Mouse (Mus musculus): ENCODE measurements around the gene Cdca7l. TPM values are rescaled to one million over a fixed set of nuclear protein-coding genes. Genes with fewer than 3 reads are reported as not detected.

Cdca7l gene
- total RNA-seq, 2 experiments from 2014 or later: 1.0 to 1.4 TPM

DNA sequence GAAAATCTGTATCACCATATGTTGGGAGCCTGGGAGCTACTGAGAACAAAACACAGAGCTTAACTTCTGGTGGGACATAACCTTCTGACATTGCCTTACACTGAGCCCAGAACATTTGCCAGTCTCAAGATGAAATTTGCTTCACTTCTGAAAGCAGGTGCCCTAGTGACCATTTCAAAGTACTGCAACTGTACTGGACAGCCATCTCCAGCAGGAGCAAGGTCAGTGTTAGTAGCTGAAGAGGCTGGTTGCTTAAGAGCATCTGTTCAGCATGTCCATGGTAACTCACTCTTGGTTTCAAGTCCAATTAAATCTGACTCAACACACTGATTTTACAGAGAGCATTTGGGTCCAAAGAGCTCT is 16.8 kb downstream of the Cdca7l start:
- Histone ChIP-seq H3K27ac (no peak overlapping the region), H3K4me3 (no peak overlapping the region)
- no peak for DNase-seq (ENCODE audit: low spot score in 2 of 2)
- peak; percentile 65 for TF ChIP-seq CTCF (conservative IDR thresholded peaks at IDR 0.05)

GRCm38 (mm10) chr12:117821394-117821793 is 17.3 kb downstream of the Cdca7l start:
- Histone ChIP-seq H3K27ac (no peak overlapping the region), H3K4me3 (no peak overlapping the region)
- TF ChIP-seq CTCF (conservative IDR thresholded peaks at IDR 0.05): no peak
- DNase-seq (ENCODE audit: low spot score in 2 of 2): no peak

GRCm38 (mm10) chr12:117828350-117828749 is 24.3 kb downstream of the Cdca7l start:
- DNase-seq (ENCODE audit: low spot score in 2 of 2): no peak
- Histone ChIP-seq H3K27ac (no peak overlapping the region), H3K4me3 (no peak overlapping the region)
- TF ChIP-seq CTCF (conservative IDR thresholded peaks at IDR 0.05): no peak

DNA sequence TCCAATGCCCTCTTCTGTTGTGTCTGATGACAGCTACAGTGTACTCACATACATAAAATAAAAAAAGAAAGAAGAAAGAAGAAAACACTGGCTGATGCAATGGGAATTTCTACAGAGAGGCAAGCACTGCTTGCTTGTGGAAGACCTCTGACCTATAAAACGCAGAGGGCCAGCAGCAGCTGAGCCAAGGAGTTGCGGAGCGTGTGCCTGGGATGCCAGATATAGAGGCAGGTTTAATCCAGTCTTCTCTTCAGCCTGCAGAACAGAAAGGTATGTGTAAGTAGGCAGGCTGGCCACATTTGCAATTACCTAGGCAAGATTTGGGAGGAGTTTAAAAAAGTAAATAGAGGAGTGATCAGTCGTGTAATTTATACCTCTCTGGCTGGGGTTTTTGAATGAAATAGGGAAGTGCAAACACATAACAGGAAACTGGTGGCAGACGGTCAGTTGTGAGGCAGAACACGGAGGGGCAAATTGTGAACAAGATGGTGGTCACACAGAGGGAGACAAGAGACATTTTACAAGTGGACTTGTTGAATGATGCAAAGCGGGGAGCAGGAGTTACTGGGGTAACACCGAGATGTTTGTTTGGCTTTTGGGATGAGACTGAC is 27.4 kb downstream of the Cdca7l start:
- DNase-seq (ENCODE audit: low spot score in 2 of 2): no peak
- no peak for TF ChIP-seq CTCF (conservative IDR thresholded peaks at IDR 0.05)
- no peak overlapping the region for H3K4me3 ChIP-seq
- H3K27ac ChIP-seq: no peak overlapping the region

DNA sequence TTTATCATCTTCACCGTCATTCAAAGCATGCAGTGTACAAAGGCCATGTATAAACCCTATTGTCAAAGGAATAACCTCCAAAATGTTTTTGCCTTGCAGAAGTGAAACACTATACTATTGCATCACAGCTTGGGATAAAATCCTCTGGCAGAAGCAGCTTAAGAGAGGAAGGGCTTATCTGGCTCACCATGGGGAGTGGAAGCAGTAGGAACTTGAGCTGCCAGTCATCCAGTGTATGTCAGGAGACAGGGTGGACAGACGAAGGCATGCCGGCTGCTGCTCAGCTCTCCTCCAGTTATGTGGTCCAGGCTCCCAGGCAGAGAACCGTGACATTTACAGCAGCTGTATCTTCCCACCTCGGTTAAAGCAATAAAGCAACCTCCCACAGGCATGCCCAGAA is 28.1 kb downstream of the Cdca7l start:
- no peak for DNase-seq (ENCODE audit: low spot score in 2 of 2)
- no peak for TF ChIP-seq CTCF (conservative IDR thresholded peaks at IDR 0.05)
- Histone ChIP-seq H3K27ac (no peak overlapping the region), H3K4me3 (no peak overlapping the region)

DNA sequence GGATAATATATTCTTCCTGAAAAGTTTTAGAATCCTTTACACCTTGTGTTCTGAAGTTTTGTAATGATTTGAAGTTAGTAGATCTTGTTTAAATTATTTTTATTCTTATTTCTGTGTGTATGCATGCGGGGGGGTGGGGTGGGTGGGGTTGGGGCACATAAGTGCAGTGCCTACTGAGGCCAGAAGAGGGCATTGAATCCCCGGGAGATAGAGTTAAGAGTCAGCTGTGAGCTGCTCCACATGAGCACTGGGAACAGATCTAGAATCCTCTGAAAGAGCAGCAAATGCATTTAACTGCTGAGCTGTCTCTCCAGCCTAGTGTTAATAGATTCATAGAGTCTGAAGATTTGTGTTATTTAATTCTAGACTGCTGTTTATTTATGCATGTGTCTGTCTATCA is 30.6 kb downstream of the Cdca7l start:
- no peak overlapping the region for H3K27ac ChIP-seq
- no peak overlapping the region for H3K4me3 ChIP-seq
- no peak for DNase-seq (ENCODE audit: low spot score in 2 of 2)
- peak; percentile 26 for TF ChIP-seq CTCF (conservative IDR thresholded peaks at IDR 0.05)

DNA sequence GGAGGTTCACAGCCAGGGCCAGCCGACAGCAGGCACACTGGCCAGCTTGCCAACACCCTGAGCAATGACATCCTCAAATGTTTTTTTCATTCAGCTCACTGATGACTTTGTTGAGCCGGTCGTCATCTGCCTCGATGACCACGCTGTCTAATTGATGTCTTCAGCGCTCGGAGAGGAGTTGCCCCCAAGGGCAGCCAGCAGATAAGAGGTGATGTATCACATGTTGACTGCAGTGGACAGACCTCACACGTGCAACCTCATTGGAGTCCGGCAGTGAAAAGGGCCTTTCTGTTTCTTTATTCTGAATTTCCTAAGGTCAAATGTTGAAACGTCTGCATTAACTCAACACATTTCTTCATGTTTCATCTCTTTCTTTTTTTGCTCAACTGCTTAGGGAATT is 31.3 kb downstream of the Cdca7l start:
- TF ChIP-seq CTCF (conservative IDR thresholded peaks at IDR 0.05): no peak
- H3K27ac ChIP-seq: no peak overlapping the region
- no peak for DNase-seq (ENCODE audit: low spot score in 2 of 2)
- no peak overlapping the region for H3K4me3 ChIP-seq

DNA sequence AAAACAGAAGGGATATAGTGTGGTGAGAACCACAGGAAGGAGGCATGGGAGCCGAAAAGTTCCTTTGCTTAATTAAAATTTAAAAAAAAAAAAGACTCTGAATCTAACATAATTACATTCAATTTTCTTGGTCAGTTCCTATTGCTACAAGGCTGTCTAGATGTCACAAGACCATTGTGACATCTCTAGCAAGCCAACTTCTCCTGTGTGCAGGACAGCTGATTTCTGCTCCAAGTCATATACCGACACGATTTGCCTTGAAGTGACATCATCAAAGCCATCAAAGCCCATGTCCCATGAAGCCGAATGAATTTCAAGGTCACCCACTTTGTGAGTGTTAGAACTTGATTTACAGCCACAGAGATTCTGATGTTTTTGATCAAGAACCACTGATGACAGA is 33.3 kb downstream of the Cdca7l start:
- DNase-seq (ENCODE audit: low spot score in 2 of 2): no peak
- Histone ChIP-seq H3K4me3 (no peak overlapping the region), H3K27ac (no peak overlapping the region)

DNA sequence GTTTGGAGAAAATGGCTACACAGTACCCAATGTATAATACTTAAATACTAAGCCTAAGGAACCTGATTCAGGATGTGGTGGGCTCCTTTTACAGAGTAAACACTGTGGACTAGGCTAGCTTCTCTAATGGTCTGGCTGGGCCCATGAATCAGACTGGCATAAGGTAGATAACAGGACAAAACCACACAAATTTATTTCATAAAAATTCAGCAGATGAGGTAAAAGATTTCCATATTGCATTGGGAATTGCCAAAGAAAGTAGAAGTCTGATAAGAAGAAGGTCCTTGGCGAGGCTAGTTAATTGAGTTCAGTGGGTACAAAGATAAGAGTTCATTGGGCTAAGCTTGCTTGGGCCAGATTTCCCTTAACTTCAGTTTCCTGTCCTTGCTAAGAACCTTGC is 36.6 kb downstream of the Cdca7l start:
- no peak for TF ChIP-seq CTCF (conservative IDR thresholded peaks at IDR 0.05)
- Histone ChIP-seq H3K27ac (no peak overlapping the region), H3K4me3 (no peak overlapping the region)
- no peak for DNase-seq (ENCODE audit: low spot score in 2 of 2)

More for the DNA sequence above, 33.3 kb downstream of the Cdca7l start:
- no peak for TF ChIP-seq CTCF (conservative IDR thresholded peaks at IDR 0.05)

DNA sequence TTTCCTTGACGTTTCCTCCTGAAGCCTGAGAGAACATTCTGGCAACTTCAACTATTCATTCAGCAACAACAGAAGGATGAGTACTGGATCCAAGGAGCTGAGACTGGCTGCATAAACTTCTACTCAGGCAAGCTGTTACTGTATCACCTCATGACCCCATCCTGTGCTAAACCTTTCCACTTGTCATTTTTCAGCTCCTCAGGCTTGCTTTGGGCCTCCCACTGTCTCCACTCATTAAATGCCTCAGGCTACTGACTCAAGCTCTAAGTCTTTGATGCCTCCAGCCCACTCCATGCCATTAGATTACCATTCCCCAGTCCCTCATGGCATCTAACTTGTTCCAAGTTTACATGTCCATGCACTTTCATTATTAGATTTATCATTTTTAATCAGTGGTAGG is 38.6 kb downstream of the Cdca7l start:
- DNase-seq (ENCODE audit: low spot score in 2 of 2): no peak
- no peak overlapping the region for H3K4me3 ChIP-seq
- H3K27ac ChIP-seq: no peak overlapping the region
- TF ChIP-seq CTCF (conservative IDR thresholded peaks at IDR 0.05): no peak

DNA sequence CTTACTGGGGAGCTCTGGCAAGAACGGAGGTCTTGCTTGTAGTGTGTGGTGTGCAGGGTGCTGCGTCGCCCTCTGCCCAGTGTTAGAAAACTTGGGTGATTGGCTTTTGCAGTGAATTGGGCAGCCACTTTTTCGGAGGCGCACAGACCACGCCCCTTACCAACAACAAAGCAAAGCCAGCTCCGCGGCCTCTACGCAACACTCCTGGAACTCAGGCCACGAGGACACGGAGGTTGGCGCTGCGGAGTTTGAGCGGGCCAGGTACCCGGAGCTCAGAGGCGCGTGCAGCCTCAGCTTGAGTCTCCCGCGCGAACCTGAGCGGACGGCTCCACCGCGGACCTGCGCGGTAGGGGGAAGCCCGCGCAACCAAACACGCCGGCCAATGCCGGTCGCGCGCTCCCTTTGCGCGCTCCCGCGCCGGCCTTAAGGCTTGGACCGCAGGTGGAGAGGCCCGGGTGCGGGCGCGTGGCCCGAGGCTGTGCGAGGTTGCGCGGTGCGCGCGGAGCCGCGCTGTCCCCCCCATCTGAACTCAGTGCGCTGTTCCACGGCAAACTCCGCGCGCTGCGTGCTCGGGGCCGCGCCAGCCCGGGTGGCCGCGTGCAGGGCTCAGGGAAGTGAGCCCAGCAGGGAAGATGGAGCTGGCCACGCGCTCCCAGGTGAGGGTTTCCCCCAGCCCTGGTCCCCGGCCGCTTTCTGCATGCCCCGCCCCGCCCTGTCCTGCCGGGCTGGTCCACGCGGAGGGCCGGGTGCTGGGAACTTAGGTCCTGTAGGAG is 39.4 kb downstream of the Cdca7l start:
- peak overlapping the region; percentile 83 for H3K27ac ChIP-seq
- H3K4me3 ChIP-seq: peak overlapping the region; percentile 80
- TF ChIP-seq CTCF (conservative IDR thresholded peaks at IDR 0.05): no peak
- peak; percentile 26 to 57 for DNase-seq (ENCODE audit: low spot score in 2 of 2)

- no peak for DNase-seq (ENCODE audit: low spot score in 2 of 2)
- no peak overlapping the region; the same call in 1 of the 2 replicates for H3K27ac ChIP-seq
- no peak for TF ChIP-seq CTCF (conservative IDR thresholded peaks at IDR 0.05)
- H3K4me3 ChIP-seq: peak overlapping the region; percentile 80
These were observed 40.0 kb downstream of the Cdca7l start for GRCm38 (mm10) chr12:117844075-117844408.

DNA sequence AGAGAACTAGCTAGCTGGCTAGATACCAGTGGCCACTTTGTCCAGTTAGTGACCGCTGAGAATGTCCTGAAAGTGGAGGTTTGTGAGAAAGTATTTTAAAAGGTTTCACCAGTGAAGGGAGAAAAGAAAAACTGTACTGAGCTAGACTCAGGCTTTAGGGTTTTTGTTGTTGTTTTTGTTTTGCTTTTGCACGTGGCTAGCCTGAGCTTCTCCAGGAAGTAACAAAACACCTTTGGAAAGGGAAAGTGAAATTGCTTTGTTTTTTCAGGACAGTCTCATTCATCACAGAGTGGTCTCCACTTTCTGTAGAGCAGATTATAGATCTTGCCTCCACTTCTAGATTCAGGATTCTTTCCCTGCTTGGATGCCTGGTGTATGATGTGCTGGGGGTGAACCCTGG is 40.8 kb downstream of the Cdca7l start:
- no peak for DNase-seq (ENCODE audit: low spot score in 2 of 2)
- Histone ChIP-seq H3K4me3 (no peak overlapping the region), H3K27ac (no peak overlapping the region)
- no peak for TF ChIP-seq CTCF (conservative IDR thresholded peaks at IDR 0.05)

DNA sequence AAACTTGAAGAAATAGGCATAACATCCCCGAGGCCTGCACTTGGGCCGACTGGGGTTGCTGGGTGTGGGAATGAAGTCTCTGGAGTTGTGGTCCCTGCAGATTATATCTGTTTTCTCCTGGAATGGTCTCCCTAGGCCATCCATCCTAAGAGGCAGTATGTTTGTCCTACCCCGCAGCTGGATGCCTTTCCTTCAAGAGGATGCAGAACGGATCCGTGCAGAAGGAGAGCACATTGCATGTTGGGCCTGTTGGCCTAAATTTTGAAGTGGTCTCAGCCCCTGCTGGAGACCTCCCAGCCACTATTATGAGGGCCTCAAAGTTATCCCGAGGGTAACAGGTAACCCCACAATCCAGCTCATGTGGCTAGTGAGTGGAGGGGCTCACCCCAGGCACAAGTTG is 44.5 kb downstream of the Cdca7l start:
- DNase-seq (ENCODE audit: low spot score in 2 of 2): no peak
- TF ChIP-seq CTCF (conservative IDR thresholded peaks at IDR 0.05): no peak
- H3K4me3 ChIP-seq: no peak overlapping the region
- no peak overlapping the region for H3K27ac ChIP-seq

Measured in layer of hippocampus, adult 2 months (tissue).